Mouse (Mus musculus) heart, postnatal 14 days (tissue): ENCODE measurements around the gene Ctss. TPM values are rescaled to one million over a fixed set of nuclear protein-coding genes. Genes with fewer than 3 reads are reported as not detected.

ENCODE experiments used
- total RNA-seq, 2 experiments: library from RNA; stranded (reverse); gene quantifications; 2 replicates each; pipeline ENCODE4 v1.2.3; 2021

Ctss gene
- total RNA-seq, 2 experiments from 2014 or later, result 11.6 to 12.7 TPM

Other genes starting within 250 kb of the Ctss start
- 10 to 100 TPM; 22.3 to 25.8 TPM for gene Mindy1, start 245.4 kb upstream of the Ctss start, total RNA-seq
- gene Prune1, start 244.7 kb upstream of the Ctss start, total RNA-seq, result 10 to 100 TPM; 19.8 to 20.4 TPM
- under 1 TPM; 0.38 to 0.76 TPM for gene Anxa9, start 219.6 kb upstream of the Ctss start, total RNA-seq
- 10 to 100 TPM; 47.4 to 47.6 TPM for gene Cers2, start 212.0 kb upstream of the Ctss start, total RNA-seq
- 10 to 100 TPM; 14.1 to 14.4 TPM for gene Setdb1, start 169.6 kb upstream of the Ctss start, total RNA-seq
- gene 4930558C23Rik, start 123.9 kb upstream of the Ctss start, total RNA-seq, result not detected
- 10 to 100 TPM; 45.0 to 48.6 TPM for gene Arnt, start 92.4 kb upstream of the Ctss start, total RNA-seq
- 10 to 100 TPM; 13.6 to 14.3 TPM for gene Ctsk, start 27.5 kb upstream of the Ctss start, total RNA-seq
- gene Hormad1, start 32.9 kb downstream of the Ctss start, total RNA-seq, result not detected
- gene Golph3l, start 62.1 kb downstream of the Ctss start, total RNA-seq, result 10 to 100 TPM; 19.8 to 20.5 TPM
- 10 to 100 TPM; 62.5 to 63.7 TPM for gene Ensa, start 98.2 kb downstream of the Ctss start, total RNA-seq
- 100 to 1,000 TPM; 161 to 165 TPM for gene Mcl1, start 132.0 kb downstream of the Ctss start, total RNA-seq
- gene Adamtsl4, start 161.1 kb downstream of the Ctss start, total RNA-seq, result 10 to 100 TPM; 48.3 to 57.2 TPM
- gene Ecm1, start 212.8 kb downstream of the Ctss start, total RNA-seq, result 10 to 100 TPM; 46.0 to 59.8 TPM
- gene Tars2, start 233.4 kb downstream of the Ctss start, total RNA-seq, result 10 to 100 TPM; 41.6 to 44.4 TPM